Mouse (Mus musculus): ENCODE measurements around the gene Abca4.

The Abca4 gene

GRCm38 (mm10) chr3:122043799-122044547 lies at the start of gene Abca4:
Abca4 (plus strand) TSS chr3:122044443.
- no peak for DNase-seq (ENCODE audit: low spot score)

- DNase-seq (ENCODE audit: low spot score): no peak
Observed at GRCm38 (mm10) chr3:121995125-121995524, 49.1 kb upstream of the Abca4 start.

- no peak for DNase-seq (ENCODE audit: low spot score)
Observed at GRCm38 (mm10) chr3:121999934-122000333, 44.3 kb upstream of the Abca4 start.

GRCm38 (mm10) chr3:122001568-122001967 lies 42.7 kb upstream of the Abca4 start:
- no peak for DNase-seq (ENCODE audit: low spot score)

GRCm38 (mm10) chr3:122009818-122010217 lies 34.4 kb upstream of the Abca4 start:
- no peak for DNase-seq (ENCODE audit: low spot score)

GRCm38 (mm10) chr3:122010292-122010691 lies 34.0 kb upstream of the Abca4 start:
- DNase-seq (ENCODE audit: low spot score): no peak

- no peak for DNase-seq (ENCODE audit: low spot score)
Observed at GRCm38 (mm10) chr3:122012464-122012863, 31.8 kb upstream of the Abca4 start.

- DNase-seq (ENCODE audit: low spot score): no peak
Observed at GRCm38 (mm10) chr3:122018421-122018820, 25.8 kb upstream of the Abca4 start.

- DNase-seq (ENCODE audit: low spot score): no peak
Observed at GRCm38 (mm10) chr3:122019159-122019558, 25.1 kb upstream of the Abca4 start.

- DNase-seq (ENCODE audit: low spot score): no peak
Observed at GRCm38 (mm10) chr3:122021029-122021652, 23.1 kb upstream of the Abca4 start.

GRCm38 (mm10) chr3:122022355-122022754 lies 21.9 kb upstream of the Abca4 start:
- DNase-seq (ENCODE audit: low spot score): no peak

GRCm38 (mm10) chr3:122026676-122027075 lies 17.6 kb upstream of the Abca4 start:
- peak; percentile 33 for DNase-seq (ENCODE audit: low spot score)

GRCm38 (mm10) chr3:122027776-122028175 lies 16.5 kb upstream of the Abca4 start:
- DNase-seq (ENCODE audit: low spot score): peak; percentile 53

GRCm38 (mm10) chr3:122033248-122033837 lies 10.9 kb upstream of the Abca4 start:
- no peak for DNase-seq (ENCODE audit: low spot score)

GRCm38 (mm10) chr3:122034240-122034639 lies 10.0 kb upstream of the Abca4 start:
- DNase-seq (ENCODE audit: low spot score): no peak

GRCm38 (mm10) chr3:122035092-122035491 lies 9.2 kb upstream of the Abca4 start:
- no peak for DNase-seq (ENCODE audit: low spot score)

GRCm38 (mm10) chr3:122040522-122040921 lies 3.7 kb upstream of the Abca4 start:
- DNase-seq (ENCODE audit: low spot score): no peak

GRCm38 (mm10) chr3:122043102-122043501 lies 1.1 kb upstream of the Abca4 start:
- DNase-seq (ENCODE audit: low spot score): no peak

- DNase-seq (ENCODE audit: low spot score): no peak
Observed at GRCm38 (mm10) chr3:122046187-122046620, 2.0 kb downstream of the Abca4 start.

- no peak for DNase-seq (ENCODE audit: low spot score)
Observed at GRCm38 (mm10) chr3:122047402-122047801, 3.2 kb downstream of the Abca4 start.

- DNase-seq (ENCODE audit: low spot score): peak; percentile 86
Observed at GRCm38 (mm10) chr3:122047921-122048861, 3.9 kb downstream of the Abca4 start.

GRCm38 (mm10) chr3:122049158-122049557 lies 4.9 kb downstream of the Abca4 start:
- no peak for DNase-seq (ENCODE audit: low spot score)

Data from testis, postnatal 10 days (tissue).